Mouse (Mus musculus): Measurements from ENCODE around the gene Hmgcl.
"Not testable (repeated sequence)": the region's sequence is repeated elsewhere in the genome, so short reads cannot be mapped to it uniquely, and the experiment has no call there.

Gene Hmgcl

GRCm38 (mm10) chr4:135960717-135961116, 14.5 kb downstream of the Hmgcl start:
- DNase-seq (ENCODE audit: low spot score in 2 of 2), result peak; percentile 71

DNA sequence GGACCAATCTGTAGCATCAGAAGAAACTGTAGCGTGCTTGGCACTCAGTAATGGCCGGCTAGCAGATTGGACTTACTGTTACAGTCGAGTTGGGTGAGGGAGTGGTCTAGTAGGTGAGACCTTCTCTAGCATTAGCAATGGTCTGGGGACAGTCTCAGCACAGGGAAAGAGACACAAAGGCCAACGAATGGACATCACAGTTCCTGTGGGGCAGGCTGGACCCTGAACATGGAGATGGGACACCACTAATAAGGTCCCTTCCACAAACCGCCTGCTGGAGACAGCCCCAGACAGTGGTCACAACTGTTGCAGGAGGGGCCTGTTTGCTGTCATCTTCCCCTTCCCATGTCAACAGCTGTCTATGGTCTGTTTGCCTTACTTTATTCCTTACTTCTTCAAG, 15.5 kb downstream of the Hmgcl start:
- no peak for DNase-seq (ENCODE audit: low spot score in 2 of 2)

- no peak for DNase-seq (ENCODE audit: low spot score in 2 of 2)
Observed at GRCm38 (mm10) chr4:135962198-135962597, 15.9 kb downstream of the Hmgcl start.

DNA sequence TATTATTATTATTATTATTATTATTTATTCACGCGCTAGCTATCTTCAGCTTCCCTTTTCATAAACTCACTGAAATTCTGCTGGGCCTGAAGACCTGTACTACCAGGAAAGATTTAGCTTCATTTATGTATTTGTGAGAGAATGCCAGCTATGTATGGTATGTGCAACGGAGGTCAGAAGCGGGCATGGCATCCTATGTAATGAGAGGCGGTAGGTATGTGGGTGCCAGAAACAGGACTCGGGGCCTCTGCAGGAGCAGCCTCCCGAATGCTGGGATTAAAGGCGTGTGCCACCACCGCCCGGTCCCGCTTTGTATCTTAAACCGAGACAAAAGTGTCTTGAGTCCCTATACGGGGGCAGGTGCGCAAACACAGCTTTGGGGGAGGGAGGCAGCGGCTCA, 16.7 kb downstream of the Hmgcl start:
- no peak for DNase-seq (ENCODE audit: low spot score in 2 of 2)

- DNase-seq (ENCODE audit: low spot score in 2 of 2), result peak; percentile 89 to 92
Observed at GRCm38 (mm10) chr4:135963457-135964193, 17.4 kb downstream of the Hmgcl start, which contains the start of gene Gale. Gene Gale (plus strand): TSS chr4:135963727.

- peak in 1 of 2 experiments; percentile 51 for DNase-seq (ENCODE audit: low spot score in 2 of 2)
Observed at GRCm38 (mm10) chr4:135964426-135964825, 18.2 kb downstream of the Hmgcl start.

GRCm38 (mm10) chr4:135965113-135965512, 18.9 kb downstream of the Hmgcl start:
- no peak for DNase-seq (ENCODE audit: low spot score in 2 of 2)

DNA sequence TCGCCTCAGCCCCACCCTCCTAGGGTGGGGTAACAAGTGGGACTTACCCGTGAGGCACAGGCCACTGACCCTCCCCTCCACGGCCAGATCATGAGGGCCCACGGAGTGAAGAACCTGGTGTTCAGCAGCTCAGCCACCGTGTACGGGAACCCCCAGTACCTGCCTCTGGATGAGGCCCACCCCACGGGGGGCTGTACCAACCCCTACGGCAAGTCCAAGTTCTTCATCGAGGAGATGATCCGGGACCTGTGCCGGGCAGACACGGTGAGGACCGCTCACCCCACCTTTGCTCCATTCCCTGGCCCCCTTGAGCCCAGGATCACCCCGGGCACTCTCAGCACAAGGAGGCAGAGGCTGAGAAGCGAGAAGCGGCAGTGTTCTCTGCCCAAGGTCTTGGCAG, 20.0 kb downstream of the Hmgcl start:
- DNase-seq (ENCODE audit: low spot score in 2 of 2), result no peak

- no peak for DNase-seq (ENCODE audit: low spot score in 2 of 2)
Observed at GRCm38 (mm10) chr4:135967086-135967760, 21.0 kb downstream of the Hmgcl start.

- DNase-seq (ENCODE audit: low spot score in 2 of 2), result no peak
Observed at GRCm38 (mm10) chr4:135968271-135968869, 22.1 kb downstream of the Hmgcl start.

GRCm38 (mm10) chr4:135969070-135969750, 23.0 kb downstream of the Hmgcl start:
- DNase-seq (ENCODE audit: low spot score in 2 of 2), result no peak

GRCm38 (mm10) chr4:135970585-135970984, 24.3 kb downstream of the Hmgcl start:
- DNase-seq (ENCODE audit: low spot score in 2 of 2), result no peak

GRCm38 (mm10) chr4:135971805-135972555, 25.7 kb downstream of the Hmgcl start:
- no peak for DNase-seq (ENCODE audit: low spot score in 2 of 2)

DNA sequence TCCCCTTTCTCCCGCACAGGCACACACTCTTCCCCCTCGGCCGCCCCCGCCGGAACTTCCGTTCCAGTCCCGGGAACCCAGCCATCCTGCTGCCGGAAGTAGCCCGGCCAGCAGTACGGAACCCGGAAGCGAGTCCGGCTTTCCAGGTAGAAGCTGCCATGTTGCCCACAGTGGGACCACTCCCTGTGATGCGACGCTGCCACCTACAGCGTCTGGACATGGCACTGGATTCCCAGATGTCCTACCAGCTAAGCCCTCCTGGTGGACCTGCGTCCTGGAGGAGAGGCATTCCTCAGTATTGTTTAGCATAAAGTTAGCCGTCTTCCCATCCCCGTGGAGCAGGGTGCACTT, 26.3 kb downstream of the Hmgcl start, which contains the start of gene Lypla2:
Lypla2 (minus strand) TSS at position 71 of the 351 bp plus-strand sequence.
- peak; percentile 84 to 89 for DNase-seq (ENCODE audit: low spot score in 2 of 2)

- DNase-seq (ENCODE audit: low spot score in 2 of 2), result no peak
Observed at GRCm38 (mm10) chr4:135972911-135973811, 26.9 kb downstream of the Hmgcl start.

DNA sequence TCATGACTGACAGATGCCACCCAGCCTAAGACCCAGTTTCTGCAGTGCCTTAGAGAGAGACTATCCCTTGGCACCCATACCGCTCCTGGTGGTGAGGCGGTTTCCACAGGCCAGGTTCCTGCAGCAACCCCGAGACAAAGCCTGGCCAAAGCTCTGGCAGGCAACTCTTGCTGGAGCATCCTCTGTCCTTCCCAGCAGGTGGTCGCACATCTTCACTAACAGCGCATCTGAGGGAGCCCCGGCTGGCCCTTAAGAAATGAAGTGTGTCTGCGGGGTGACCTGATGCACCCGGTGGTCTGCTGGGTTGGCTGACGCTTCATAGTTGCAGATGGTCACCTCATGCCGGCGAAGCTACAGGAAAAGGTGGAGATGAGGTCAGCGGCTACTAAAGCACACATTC, 29.9 kb downstream of the Hmgcl start:
- DNase-seq (ENCODE audit: low spot score in 2 of 2), result no peak

DNA sequence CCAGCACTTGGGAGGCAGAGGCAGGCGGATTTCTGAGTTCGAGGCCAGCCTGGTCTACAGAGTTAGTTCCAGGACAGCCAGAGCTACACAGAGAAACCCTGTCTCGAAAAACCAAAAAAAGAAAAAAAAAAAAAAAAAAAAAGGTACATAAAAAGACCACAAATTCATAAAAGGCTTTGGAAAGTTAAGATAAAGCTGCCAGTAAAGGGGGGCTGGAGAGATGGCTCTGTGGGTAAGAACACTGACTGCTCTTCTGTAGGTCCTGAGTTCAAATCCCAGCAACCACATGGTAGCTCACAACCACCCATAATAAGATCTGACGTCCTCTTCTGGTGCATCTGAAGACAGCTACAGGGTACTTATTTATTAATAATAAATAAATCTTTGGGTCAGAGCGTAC, 34.0 kb downstream of the Hmgcl start:
- DNase-seq (ENCODE audit: low spot score in 2 of 2), result not testable (repeated sequence)

DNA sequence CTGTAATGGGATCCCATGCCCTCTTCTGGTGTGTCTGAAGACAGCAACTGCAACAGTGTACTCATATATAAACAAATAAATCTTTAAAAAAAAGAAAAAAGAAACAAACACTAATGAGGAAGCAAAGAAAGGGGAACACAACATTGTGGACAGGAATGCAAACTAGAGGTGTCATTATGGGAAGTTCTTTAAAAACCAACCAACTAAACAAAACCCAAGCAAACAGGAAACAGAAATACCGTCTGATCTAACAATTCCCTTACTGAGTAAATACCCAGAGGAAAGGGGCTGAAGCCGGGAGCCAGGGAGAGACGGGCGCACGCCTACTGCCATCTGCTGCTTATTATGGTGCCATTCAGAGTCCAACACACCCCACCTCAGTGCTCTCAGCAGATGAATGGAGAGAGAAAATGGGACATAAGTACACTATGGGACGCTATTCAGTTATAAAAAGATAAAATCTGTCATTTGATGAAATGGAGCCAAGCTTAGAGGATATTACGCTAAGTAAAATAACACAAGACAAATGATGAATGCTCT, 35.3 kb downstream of the Hmgcl start:
- peak; percentile 69 to 81 for DNase-seq (ENCODE audit: low spot score in 2 of 2)

DNA sequence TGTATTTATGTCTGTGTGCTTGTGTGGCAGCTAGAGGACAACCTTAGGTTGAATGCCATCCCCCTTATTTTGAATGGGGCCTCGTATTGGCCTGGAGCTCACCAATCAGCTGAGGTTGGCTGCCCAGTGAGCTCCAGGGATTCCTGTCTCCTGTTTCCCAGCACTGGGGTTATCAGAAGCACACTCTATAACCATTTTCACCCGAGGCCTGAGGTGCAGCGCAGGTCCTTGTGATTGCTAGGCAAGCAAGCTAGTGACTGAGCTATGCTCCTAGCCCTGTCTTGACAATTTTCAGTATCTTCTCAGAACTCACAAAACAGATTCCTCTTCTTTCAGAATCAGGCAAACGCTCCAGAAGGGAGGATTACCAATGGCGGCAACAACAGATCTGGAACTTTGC, 38.3 kb downstream of the Hmgcl start:
- DNase-seq (ENCODE audit: low spot score in 2 of 2), result no peak

DNA sequence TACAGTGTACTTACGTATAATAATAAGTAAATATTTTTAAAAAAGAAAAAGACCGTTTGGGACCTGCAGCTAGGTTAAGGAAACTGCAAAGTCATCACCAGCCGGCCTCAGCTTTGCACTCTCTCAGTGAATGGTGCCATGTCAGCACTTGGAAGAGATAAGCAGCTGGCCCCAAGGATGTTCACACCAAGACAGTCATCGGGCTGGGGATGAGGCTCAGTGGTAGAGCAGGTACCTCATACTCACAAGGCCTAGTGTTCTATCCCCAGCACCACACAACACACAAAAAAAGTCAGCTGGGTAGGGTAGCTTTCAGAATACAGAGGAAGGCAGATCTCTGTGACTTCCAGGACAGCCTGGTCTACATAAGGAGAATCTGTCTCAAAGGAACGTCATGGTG, 38.9 kb downstream of the Hmgcl start:
- no peak for DNase-seq (ENCODE audit: low spot score in 2 of 2)

Data from right cerebral cortex, postnatal 36 days (tissue).